Mouse (Mus musculus) ES-E14 (cell line): ENCODE results near the gene Dnm1. TPM values are rescaled to one million over a fixed set of nuclear protein-coding genes. Genes with fewer than 3 reads are reported as not detected.
A peak's percentile ranks its signal among the peaks of the same experiment; 100 is the strongest.

ENCODE experiments used
- DNase-seq: peaks from one replicate; pipeline ENCODE4 v3.0.0-alpha.2; 2013; ENCODE audit warnings: low read depth, low spot score
- H3K27ac ChIP-seq: 2 replicates; pipeline ENCODE4 v1.5.1; 2012; ENCODE audit warnings: low read depth, mild to moderate bottlenecking, low read length, moderate library complexity, mixed read lengths; ENCODE audit not compliant: poor library complexity, insufficient read depth, severe bottlenecking
- H3K36me3 ChIP-seq: 2 replicates; pipeline ENCODE4 v1.6.1; 2012; ENCODE audit warnings: mild to moderate bottlenecking, low read length, moderate library complexity, mixed read lengths; ENCODE audit not compliant: control insufficient read depth, poor library complexity, insufficient read depth, severe bottlenecking
- H3K4me1 ChIP-seq, 2 experiments: fragments of 150-350 bp in 1 of 2; sonication (generic) in 1 of 2; 2 replicates each; pipeline ENCODE4 v1.6.1; 2012; ENCODE audit warnings: low read length in 2 of 2, mild to moderate bottlenecking in 1 of 2, mixed read lengths in 1 of 2; ENCODE audit not compliant: control insufficient read depth in 2 of 2, insufficient read depth in 2 of 2, poor library complexity in 1 of 2
- H3K4me3 ChIP-seq, 2 experiments: fragments of 150-350 bp in 1 of 2; sonication (generic) in 1 of 2; 2 replicates each; pipeline ENCODE4 v1.5.1; 2012; ENCODE audit warnings: low read length in 2 of 2, low read depth in 1 of 2, mild to moderate bottlenecking in 1 of 2, mixed read lengths in 1 of 2; ENCODE audit not compliant: insufficient read depth in 1 of 2, poor library complexity in 1 of 2, severe bottlenecking in 1 of 2
- H3K9ac ChIP-seq: 2 replicates; pipeline ENCODE4 v1.6.1; 2012; ENCODE audit warnings: low read depth, mild to moderate bottlenecking, low read length, mixed read lengths; ENCODE audit not compliant: poor library complexity, insufficient read depth, severe bottlenecking
- H3K9me3 ChIP-seq: fragments of 150-350 bp; sonication (generic); 2 replicates; pipeline ENCODE4 v1.6.1; 2012; ENCODE audit warnings: low read depth, mild to moderate bottlenecking, low read length; ENCODE audit not compliant: control insufficient read depth, insufficient read depth
- CHD2 ChIP-seq: IDR thresholded peaks from 2 replicates; pipeline ENCODE4 v1.6.1; 2014; ENCODE audit warnings: mild to moderate bottlenecking, low read depth, low read length, inconsistent platforms
- HCFC1 ChIP-seq: IDR thresholded peaks from 2 replicates; pipeline ENCODE4 v1.6.1; 2012; ENCODE audit warnings: low read length, inconsistent platforms, borderline replicate concordance; ENCODE audit not compliant: insufficient read depth
- MAFK ChIP-seq: IDR thresholded peaks from 2 replicates; pipeline ENCODE4 v1.6.1; 2014; ENCODE audit warnings: mild to moderate bottlenecking, low read depth, low read length, inconsistent platforms; ENCODE audit not compliant: insufficient read depth
- ZC3H11A ChIP-seq: IDR thresholded peaks from 2 replicates; pipeline ENCODE4 v1.6.1; 2012; ENCODE audit warnings: low read depth, mild to moderate bottlenecking, inconsistent platforms, low read length, borderline replicate concordance
- ZNF384 ChIP-seq: IDR thresholded peaks from 2 replicates; pipeline ENCODE4 v1.6.1; 2012; ENCODE audit warnings: low read depth, low read length, inconsistent platforms
- in situ Hi-C, 2 experiments: fragments of 600-800 bp; cut with MboI; formaldehyde crosslinking; loops; one replicate each; pipeline ENCODE4 v1.15.1; 2025; ENCODE audit warnings: low sequenced_read_pairs in 2 of 2, inconsistent platforms in 1 of 2; ENCODE audit not compliant: unreplicated experiment in 2 of 2
- total RNA-seq: library from RNA; depleted of rRNA; stranded (reverse); fragments of 300-350 nt; gene quantifications from 2 replicates; pipeline ENCODE4 v1.2.3, GENCODE M21; 2012

Dnm1 gene
- total RNA-seq, 1 experiment: 1.5 TPM

GRCm38 (mm10) chr2:32353836-32354235 lies 698 bp upstream of the Dnm1 start:
- no peak overlapping the region for H3K27ac ChIP-seq
- H3K4me1 ChIP-seq: peaks cover 6 to 30% of the 10 kb centered on the region in 2 experiments; a peak in 3 of 4 replicates
- H3K9me3 ChIP-seq: no peaks in the 10 kb centered on the region
- no peak for DNase-seq
- in situ Hi-C loops: no loop called here
- H3K36me3 ChIP-seq: no peaks in the 10 kb centered on the region
- TF ChIP-seq MAFK: no peak
- no peak for TF ChIP-seq HCFC1
- TF ChIP-seq ZNF384: no peak
- no peak for TF ChIP-seq CHD2
- no peak for TF ChIP-seq ZC3H11A
- H3K9ac ChIP-seq: no peak overlapping the region
- H3K4me3 ChIP-seq: no peak overlapping the region

- TF ChIP-seq ZNF384 (no peak), CHD2 (no peak), MAFK (no peak), HCFC1 (no peak), ZC3H11A (no peak)
- in situ Hi-C loops: no loop called here
- H3K4me1 ChIP-seq: peaks cover 6 to 37% of the 10 kb centered on the region in 2 experiments; a peak in 3 of 4 replicates
- peak within 1 kb of the TSS; percentile 78 for H3K9ac ChIP-seq
- peak within 1 kb of the TSS; percentile 75 to 81 for H3K4me3 ChIP-seq
- H3K27ac ChIP-seq: no peak within 1 kb of the TSS
- no peaks in the 10 kb centered on the region for H3K36me3 ChIP-seq
- H3K9me3 ChIP-seq: no peaks in the 10 kb centered on the region
- DNase-seq: no peak
Measured at GRCm38 (mm10) chr2:32352151-32353006, 759 bp downstream of the Dnm1 start, which contains the start of gene Ciz1. Ciz1 (plus strand) TSS chr2:32352327.

- H3K36me3 ChIP-seq: no peaks in the 10 kb centered on the region
- no peak overlapping the region for H3K27ac ChIP-seq
- peaks cover 6 to 37% of the 10 kb centered on the region in 2 experiments; a peak in 3 of 4 replicates for H3K4me1 ChIP-seq
- no peak for DNase-seq
- no peaks in the 10 kb centered on the region for H3K9me3 ChIP-seq
- in situ Hi-C loops: no loop called here
- TF ChIP-seq ZC3H11A (no peak), HCFC1 (no peak), CHD2 (no peak), ZNF384 (no peak), MAFK (no peak)
- H3K9ac ChIP-seq: no peak overlapping the region
- H3K4me3 ChIP-seq: 0 out of 4 replicates have a peak overlapping the region, but pooled peaks of 1 of the 2 experiments have one; percentile 75
Measured at GRCm38 (mm10) chr2:32351471-32351961, 1.6 kb downstream of the Dnm1 start.

GRCm38 (mm10) chr2:32350471-32351051 lies 2.6 kb downstream of the Dnm1 start:
- Histone ChIP-seq H3K36me3 (no peaks in the 10 kb centered on the region), H3K4me1 (peaks cover 6 to 37% of the 10 kb centered on the region in 2 experiments; a peak in 3 of 4 replicates), H3K27ac (no peak overlapping the region), H3K9me3 (no peaks in the 10 kb centered on the region), H3K9ac (no peak overlapping the region), H3K4me3 (no peak overlapping the region)
- in situ Hi-C loops: no loop called here
- no peak for DNase-seq
- TF ChIP-seq CHD2 (no peak), ZC3H11A (no peak), ZNF384 (no peak), MAFK (no peak)
